Mouse (Mus musculus): Measurements from ENCODE around the gene Chdh. TPM values are rescaled to one million over a fixed set of nuclear protein-coding genes. Genes with fewer than 3 reads are reported as not detected.

Gene Chdh
- total RNA-seq, 2 experiments from 2014 or later = 7.1 to 8.1 TPM

DNA sequence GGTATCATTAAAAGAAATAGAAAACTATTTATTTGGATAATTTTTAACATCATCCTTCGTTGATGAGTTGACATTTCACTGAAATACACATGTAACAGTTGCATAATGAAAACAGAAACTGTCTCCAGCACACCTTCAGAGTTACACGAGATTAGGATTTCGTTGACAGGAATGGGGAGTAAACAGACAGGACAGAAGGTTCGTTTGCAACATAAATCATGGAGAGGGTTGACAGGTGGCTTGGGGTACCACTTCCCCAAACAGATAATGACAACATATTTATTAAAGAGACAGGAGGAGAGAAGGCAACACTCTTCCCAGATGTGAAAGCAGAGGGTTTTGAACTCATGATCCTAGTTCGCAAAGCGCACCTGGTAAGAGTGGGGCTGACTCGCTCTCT is 46.1 kb downstream of the Chdh start:
- no peak for DNase-seq (ENCODE audit: low spot score in 2 of 2)

DNA sequence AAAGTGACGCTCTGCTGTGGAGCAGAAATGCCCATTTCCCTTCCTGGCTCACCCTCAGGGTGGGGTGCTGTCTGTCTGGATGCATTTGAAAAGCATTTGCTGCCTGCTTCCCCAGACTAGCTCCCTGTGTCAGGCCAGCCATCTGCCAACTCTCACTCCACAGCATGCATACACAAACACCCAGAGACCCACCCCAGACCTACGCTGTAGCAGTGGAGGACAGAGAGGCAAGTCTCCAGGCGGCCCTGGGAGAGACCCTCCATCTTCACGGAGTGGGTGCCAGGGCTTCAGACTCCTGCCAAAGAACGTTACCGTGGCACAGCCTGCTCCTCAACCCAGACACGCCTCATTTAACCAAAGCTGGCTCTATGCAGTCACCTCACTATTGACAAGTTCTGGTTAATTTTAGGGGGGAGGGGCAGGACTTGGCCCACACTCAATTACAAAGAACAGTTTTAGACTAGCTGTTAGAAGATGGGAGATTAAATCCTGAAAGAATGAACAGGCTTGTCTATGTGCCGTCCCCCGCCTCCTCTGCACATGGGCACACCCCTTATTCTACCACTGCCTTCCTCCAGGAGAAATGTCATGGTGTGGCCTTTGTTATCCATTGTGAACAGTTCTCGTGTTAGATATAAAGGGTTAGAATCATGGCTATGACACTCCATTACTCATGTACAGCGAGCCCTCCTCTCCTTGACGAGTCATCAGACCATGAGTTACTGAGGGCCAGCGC is 47.4 kb downstream of the Chdh start:
- no peak for DNase-seq (ENCODE audit: low spot score in 2 of 2)

DNA sequence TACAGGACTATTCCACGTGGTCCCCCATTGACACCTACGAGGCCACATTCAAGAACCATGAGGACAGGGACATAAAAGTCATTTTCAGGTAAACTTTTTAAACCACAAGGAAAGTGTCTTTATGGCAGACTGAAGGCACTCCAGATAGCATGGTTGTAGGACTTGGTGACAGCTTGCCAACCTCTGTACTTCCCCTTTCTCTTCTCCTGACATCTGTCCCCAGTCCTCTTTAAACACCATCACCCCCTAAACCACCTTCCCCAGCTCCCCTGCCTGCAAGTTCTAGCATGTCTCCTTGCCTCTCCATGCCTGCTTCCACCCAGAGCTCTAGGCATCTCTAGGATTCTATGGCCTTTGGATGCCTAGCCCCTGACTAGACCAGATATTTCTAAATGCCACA is 56.0 kb downstream of the Chdh start:
- DNase-seq (ENCODE audit: low spot score in 2 of 2) = no peak

DNA sequence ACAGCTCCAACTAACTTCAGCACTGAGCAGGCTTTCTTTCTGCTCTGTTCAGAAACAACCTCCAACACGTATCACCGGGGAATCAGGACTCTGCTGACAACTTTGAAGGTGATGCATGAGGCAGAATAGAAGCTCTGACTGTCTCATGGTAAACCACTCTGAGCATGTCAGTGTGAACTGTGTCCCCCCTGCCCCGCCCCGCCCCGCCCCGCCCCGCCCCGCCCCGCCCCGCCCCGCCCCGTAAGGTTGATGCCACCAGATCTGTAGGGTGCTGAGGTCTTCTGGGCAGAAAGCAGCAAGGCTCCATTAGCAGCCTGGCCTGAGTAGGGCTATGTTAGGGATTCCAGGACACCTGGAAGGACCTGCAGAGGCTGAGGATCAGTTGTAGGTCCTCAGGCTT is 57.9 kb downstream of the Chdh start:
- no peak for DNase-seq (ENCODE audit: low spot score in 2 of 2)

DNA sequence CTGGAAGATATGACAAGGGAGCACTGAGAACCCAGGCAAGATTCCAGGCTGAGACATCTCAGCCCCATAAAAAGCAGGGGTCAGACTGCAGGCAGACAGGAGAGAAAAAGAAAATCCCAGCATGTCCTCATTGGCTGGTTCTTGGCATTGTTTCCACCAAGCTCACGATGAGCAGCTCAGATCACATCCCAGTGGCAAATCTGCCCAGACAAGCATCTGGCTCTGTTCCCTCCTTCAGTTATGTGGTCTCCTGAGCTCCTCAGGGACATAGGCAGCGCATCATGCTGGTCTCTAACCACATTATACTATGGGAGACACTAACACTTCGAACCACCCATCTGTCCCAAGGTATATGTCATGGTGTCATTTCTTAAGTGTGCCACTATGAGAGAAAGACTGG is 59.7 kb downstream of the Chdh start:
- DNase-seq (ENCODE audit: low spot score in 2 of 2) = no peak

DNA sequence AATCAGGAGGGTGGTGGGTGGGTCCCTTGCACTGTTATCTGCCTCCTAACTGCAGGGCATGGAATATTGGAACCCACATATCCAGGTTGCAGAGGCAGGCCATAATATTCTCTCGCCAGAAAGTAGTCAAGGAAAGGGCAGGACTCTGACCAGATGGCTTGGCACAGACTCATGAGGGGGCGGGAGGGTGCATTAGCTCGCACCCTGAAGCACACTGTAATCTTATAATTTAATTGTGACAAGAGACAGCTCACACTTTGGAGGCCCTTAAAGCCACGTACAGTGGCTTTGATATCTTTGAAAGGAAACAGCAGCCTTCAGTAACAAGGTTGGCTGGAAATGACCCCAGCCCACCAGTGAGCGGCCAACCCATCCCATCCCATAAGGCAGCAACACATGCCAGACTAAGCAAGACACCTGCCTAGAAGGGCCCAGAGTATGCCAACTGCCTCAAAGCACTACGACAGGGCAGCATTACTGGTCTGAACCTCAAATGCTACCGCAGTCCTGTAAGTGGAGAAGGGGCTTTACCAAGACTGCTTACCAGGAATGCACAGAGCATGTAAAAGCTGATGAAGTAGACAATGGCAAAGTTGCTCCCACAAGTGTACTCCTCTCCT is 66.6 kb downstream of the Chdh start:
- DNase-seq (ENCODE audit: low spot score in 2 of 2) = no peak

DNA sequence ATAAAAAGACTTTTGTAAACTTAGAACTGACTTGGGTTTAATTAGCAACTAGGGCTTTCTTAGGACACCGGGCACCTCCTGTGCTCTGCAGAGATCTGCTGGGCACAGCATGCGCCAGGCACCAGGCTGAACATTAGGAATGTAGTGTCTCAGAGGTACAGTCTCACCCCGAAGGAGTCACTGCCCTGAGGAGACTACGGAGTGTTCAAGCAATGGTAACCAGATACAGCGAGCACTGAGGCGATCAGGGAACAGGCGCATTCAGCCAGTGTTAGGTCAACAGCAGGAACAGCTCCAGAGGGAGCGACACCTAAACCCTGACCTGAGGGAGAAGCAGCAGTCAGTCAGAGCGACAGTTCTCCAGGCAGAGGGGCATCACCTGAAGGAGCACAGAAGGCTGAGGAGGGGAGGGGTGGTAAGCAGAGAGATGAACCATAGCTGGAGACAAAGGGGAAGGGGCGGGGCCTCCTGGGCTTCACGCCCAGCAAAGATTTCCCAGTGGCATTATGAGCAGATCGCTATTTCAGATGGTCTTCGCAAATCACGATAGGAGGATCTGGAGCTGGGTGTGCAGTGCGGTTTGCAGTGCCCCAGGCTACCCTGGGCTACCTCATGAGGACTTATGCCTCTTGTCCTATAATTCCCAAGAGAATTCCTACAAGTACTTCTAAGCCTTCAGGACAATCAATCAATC is 69.4 kb downstream of the Chdh start:
- DNase-seq (ENCODE audit: low spot score in 2 of 2) = no peak

DNA sequence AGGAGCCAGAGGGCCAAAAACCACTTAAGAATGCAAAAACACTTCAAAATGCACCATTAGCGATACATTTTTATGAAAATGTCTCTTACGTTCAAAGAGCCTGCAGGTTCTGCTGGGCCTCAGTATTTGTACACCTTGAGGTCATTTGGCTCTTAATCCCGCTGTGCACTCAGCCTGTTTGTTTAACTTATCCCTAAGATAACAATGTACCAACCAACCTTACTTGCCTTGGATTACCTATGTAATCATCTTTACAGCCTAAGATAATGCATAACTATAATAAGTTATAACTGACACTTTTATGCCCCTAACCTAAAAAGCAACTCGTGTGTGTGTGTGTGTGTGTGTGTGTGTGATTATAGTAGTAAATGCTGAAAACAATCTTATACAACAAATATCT is 70.9 kb downstream of the Chdh start:
- no peak for DNase-seq (ENCODE audit: low spot score in 2 of 2)

Small RNAs within 50 kb of the gene (microRNA-seq; reads per million reads assigned to microRNA genes)
- not detected for gene Mir6947

Other genes with a start within 250 kb of the Chdh start
- gene Selenok, start 40.7 kb upstream of the Chdh start, total RNA-seq (2021) = 10 to 100 TPM; 84.2 to 85.6 TPM
- gene Actr8, start 30.7 kb upstream of the Chdh start, total RNA-seq (2021) = 10 to 100 TPM; 71.8 to 75.6 TPM
- 1 to 10 TPM; 2.6 to 4.2 TPM for gene Il17rb, start 127 bp upstream of the Chdh start, total RNA-seq (2021)

Data from adrenal gland, postnatal 4 days (tissue).